Mouse (Mus musculus) embryonic fibroblast, embryonic 13.5 days (primary cell): ENCODE data around the gene Ccdc63.

Experiments used
- CTCF ChIP-seq: IDR thresholded peaks from 2 replicates; pipeline ENCODE4 v1.5.1; 2011; ENCODE audit warnings: mild to moderate bottlenecking, control low read depth, low read length, moderate library complexity, borderline replicate concordance; ENCODE audit not compliant: insufficient read depth
- POLR2A ChIP-seq: IDR thresholded peaks from 2 replicates; pipeline ENCODE4 v1.6.1; 2011; ENCODE audit warnings: low read depth, mild to moderate bottlenecking, control low read depth, low read length, moderate library complexity

GRCm38 (mm10) chr5:122086121-122086520 lies 54.5 kb downstream of the Ccdc63 start:
- TF ChIP-seq CTCF (no peak), POLR2A (no peak)
